Mouse (Mus musculus): ENCODE results near the gene Snd1.
"Not testable (repeated sequence)": the region's sequence is repeated elsewhere in the genome, so short reads cannot be mapped to it uniquely, and the experiment has no call there.

Snd1 gene

GRCm38 (mm10) chr6:28905301-28905700 is 430.4 kb downstream of the Snd1 start:
- in situ Hi-C loops (cut with MboI): no loop called here

DNA sequence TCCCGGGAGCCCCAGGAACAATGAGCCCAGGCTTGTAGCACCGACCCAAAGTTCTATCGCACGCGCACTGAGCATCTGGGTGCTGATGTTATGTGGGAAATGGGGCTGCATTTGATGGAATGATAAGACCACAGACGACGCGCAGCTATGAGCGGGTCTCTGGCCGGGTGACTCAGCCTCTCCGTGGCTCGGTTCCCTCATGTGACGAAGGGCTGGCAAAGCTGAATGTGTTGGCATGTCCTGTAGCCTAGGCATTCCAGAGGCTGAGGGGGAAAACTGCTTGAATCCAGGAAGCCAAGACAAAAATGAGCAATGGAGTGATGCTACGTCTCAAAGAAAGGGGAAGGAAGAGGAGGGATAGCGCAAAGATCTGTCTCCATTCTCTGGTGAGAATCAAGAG is 434.9 kb downstream of the Snd1 start:
- in situ Hi-C loops (cut with MboI): no loop called here

DNA sequence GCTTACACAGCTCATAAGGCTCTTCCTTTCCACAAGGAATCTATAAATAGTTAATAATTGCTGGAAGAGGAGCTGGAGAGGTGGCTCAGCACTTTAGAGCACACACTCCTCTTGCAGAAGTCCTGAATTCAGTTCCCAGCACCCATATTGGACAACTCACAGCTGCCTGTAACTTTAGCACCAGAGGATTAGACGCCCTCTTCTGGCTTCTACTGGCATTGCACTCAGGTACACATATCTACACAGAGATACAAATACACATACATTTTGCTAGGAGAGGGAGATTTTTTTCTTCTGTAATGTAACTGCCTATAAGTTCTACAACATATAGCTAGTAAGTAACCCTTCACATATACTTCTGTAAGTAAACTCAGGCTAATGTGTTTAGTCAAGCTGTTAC is 440.0 kb downstream of the Snd1 start:
- in situ Hi-C loops (cut with MboI): no loop called here

DNA sequence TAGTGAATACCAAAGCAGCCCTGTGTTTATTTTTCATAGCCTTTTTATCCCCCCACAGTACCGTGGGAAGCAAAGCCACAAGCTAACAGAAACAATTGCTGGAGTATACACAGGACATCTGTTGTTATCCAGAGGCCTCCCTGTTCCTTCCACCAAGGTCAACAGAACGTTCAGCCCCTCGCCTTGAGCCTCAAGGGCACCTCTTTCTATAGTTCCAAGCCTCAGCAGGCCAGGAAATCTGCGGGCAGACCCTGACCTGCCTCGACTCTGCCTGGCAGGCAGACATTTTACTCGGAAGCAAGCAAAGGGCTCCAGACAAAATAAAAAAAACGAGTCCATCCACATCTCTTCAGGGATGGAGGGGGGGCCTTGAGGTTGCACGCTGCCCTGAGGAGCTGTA is 441.7 kb downstream of the Snd1 start:
- in situ Hi-C loops (cut with MboI): no loop called here

DNA sequence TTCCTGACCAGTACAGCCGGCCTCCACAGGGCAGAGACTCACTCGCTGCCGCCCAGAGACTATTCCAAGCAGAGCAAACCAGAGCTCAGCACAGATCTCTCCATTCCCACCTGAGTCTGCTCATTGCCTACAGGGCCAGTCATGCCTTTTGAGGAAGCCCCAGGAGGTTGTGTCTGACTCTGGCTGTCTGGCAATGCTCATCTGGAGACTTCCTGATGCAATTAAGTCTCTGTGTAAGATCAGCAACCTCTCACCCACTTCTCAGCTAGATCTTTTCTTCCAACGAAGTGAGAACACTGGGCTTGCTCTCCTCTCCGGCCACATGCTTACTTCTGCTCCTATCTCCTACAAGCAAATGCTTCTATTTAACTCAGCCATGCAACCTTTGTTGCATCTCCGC is 444.4 kb downstream of the Snd1 start:
- in situ Hi-C loops (cut with MboI): no loop called here

GRCm38 (mm10) chr6:28922371-28922770 is 447.4 kb downstream of the Snd1 start:
- in situ Hi-C loops (cut with MboI): no loop called here

DNA sequence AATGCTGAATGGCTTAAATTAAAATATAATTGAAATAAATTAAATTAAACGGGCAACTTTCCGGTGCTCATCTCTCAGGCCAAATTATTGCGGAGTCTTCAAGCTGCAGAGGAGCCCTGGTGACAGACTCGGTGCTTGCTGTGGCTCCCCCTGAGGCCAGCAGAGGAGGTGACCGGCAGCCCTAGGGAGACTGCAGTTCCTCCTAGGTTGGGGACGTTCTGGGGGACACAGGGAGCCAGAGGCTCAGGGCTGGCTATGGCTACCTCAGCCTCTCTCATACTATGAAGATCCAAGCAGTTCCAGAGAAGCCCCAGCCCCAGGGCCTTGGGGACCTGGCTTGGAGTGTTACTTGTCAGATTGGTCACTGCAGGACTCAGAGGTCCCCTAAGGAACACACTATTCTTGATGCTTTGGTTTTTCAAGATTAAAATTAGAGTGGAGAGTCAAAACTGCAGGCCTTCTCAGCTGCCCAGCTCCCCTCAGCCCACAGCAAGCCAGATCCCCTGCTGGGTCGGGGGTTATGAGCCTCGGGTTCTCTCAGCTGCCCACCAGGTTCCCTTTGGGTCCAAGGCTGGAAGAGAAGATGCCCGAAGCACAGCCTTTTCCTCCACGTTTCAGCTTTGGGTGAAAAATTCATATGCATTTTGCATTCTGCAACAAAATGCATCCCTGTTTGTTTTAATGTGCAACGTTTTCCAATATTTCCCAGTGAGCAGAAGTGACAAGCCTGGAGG is 448.3 kb downstream of the Snd1 start:
- in situ Hi-C loops (cut with MboI): no loop called here

DNA sequence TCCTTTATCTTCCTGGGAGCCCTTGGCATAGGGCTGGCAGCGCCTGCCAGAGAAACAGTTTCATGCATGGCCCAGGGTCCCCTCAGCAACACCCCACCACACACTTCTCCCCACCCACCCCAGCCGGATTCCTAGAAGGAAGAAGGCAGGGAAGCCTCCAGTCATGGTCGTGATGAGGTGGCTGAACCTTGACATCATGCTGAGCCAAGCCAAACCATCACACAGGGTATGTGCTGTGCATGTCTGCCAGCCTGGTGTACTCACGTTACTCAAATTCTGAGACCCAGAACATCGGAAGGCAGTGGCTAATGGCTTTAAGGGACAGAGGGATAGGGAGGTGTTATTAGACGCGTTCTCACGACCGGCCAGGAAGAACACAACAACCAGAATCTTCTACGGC is 448.9 kb downstream of the Snd1 start:
- in situ Hi-C loops (cut with MboI): no loop called here

GRCm38 (mm10) chr6:28927987-28928386 is 453.0 kb downstream of the Snd1 start:
- in situ Hi-C loops (cut with MboI): not testable (repeated sequence)

DNA sequence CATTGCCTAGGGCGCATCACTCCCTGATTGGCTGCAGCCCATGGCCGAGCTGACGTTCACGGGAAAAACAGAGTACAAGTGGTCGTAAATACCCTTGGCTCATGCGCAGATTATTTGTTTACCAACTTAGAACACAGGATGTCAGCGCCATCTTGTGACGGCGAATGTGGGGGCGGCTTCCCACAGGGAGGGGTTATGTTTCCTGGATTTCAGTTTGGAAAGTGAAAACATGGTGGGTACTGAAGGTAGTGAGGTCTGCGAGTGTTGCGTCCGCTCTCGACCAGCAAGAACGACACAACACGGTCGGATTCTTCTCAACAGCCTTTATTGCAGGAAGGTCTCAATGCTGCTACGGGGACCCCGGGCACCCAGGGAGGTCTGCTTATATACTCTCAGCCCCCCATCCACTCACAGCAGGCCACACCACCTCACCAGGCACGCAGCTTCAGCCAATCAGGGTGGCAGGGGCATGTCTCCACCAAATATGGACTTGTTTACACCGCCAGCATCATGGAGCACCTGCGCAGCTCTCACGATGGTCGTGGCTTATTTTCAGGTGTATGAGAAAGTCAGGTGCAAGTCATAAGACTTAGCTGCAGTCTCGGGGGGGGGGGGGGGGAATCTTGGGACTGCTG is 454.3 kb downstream of the Snd1 start:
- in situ Hi-C loops (cut with MboI): not testable (repeated sequence)

DNA sequence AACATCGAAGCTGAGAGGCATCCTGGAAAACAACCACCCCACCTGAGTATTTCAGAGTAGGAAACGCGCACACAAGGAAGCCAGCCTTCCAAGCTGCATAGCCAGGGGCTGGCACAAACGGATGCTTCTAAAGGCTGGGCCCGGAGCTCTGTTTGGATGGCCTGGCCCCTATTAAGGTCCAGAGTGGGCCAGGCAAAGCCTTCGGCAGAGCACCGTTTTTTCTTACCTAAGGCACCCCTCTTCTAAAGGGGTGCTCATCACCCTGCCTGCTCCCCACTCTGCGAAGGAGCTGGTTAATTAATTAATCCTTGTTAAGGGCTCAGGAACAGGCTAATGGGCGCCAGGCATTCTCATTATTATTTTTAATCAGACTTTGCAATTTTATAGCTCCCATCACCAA is 456.3 kb downstream of the Snd1 start:
- in situ Hi-C loops (cut with MboI): no loop called here

GRCm38 (mm10) chr6:28931636-28932327 is 456.8 kb downstream of the Snd1 start:
- in situ Hi-C loops (cut with MboI): no loop called here

DNA sequence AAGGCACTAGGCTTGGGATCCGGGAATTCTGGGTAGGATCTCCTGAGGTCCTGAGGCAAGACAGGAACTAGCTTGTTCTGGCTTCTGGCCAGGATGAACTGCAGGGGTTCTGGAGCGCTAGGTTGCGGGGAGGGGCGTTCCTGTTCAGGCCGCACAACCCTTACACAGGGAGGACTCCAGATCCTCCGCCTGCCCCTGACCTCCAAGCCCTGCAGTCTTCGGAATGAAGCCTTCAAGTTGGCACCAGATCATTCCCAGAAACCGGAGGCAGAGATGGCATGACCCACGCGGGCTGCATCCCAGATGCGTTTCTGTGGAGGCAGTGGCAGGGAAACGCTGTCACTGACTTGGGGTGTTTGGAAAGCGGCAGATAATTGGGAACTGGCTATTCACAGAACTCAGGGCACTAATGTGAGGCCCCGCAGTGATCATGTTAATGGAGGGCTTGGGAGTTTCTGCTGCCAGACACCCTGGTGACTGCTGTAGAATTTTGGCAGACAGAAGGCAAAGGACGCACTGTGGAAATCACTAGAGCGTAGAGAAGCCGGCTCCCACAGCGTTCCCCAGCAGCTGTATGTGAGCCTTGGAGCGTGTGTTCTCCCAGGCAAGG is 457.5 kb downstream of the Snd1 start:
- in situ Hi-C loops (cut with MboI): no loop called here

DNA sequence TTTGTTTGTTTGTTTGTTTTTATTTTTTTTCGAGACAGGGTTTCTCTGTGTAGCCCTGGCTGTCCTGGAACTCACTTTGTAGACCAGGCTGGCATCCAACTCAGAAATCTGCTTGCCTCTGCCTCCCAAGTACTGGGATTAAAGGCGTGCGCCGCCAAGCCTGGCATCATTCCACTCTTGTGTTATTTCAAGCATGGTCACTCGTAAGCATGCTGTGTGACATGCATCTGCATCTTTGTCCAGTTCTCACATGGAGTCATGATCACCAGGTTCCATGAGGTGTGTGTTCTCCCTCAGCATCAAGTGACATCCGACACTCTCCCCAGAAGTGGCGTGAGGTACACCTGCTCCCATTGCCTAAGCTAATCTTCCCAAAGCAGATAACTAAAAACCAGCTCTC is 460.8 kb downstream of the Snd1 start:
- in situ Hi-C loops (cut with MboI): no loop called here

- in situ Hi-C loops (cut with MboI): no loop called here
Measured at GRCm38 (mm10) chr6:28947254-28947653, 472.3 kb downstream of the Snd1 start.

DNA sequence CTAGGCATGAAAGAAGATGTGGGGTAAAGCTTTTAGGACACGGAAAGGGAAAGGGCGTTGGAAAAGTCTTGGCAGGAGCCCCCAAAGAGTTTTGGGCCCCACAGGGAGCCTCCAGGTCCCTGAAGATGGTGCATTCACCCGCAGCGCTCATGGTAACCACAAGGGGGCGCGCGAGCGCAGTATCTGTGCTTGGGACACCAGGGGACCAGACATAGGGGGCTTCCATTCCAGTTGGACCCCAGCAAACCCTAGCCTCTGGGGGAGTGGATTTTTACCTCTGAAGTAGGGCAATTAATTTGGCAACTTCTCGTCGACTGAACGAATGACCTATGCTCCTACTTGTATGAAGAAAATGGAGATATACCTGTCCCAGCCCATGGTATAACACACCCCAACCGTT is 474.3 kb downstream of the Snd1 start:
- in situ Hi-C loops (cut with MboI): no loop called here

DNA sequence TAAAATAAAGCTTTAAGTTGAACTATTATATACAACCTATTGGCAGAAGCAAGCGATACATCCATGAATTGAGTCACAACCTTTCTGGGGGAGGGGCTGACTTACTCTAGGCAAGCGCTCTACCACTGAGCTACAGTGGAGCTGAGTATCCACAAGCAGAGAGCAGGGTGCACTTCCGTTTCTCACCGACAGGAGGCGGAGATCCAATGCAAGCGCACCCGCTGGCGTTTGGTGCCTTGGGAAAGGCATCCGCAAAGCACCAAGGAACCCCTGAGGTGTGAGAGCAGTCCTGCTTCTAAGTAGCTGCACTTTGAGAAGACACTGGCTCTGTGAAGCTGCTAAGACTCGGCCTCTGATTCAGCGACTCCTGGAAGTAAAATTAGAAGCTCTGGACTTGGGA is 480.6 kb downstream of the Snd1 start:
- in situ Hi-C loops (cut with MboI): no loop called here

- in situ Hi-C loops (cut with MboI): no loop called here
Measured at GRCm38 (mm10) chr6:28957486-28957885, 482.5 kb downstream of the Snd1 start.

GRCm38 (mm10) chr6:28963178-28963577 is 488.2 kb downstream of the Snd1 start:
- in situ Hi-C loops (cut with MboI): no loop called here

DNA sequence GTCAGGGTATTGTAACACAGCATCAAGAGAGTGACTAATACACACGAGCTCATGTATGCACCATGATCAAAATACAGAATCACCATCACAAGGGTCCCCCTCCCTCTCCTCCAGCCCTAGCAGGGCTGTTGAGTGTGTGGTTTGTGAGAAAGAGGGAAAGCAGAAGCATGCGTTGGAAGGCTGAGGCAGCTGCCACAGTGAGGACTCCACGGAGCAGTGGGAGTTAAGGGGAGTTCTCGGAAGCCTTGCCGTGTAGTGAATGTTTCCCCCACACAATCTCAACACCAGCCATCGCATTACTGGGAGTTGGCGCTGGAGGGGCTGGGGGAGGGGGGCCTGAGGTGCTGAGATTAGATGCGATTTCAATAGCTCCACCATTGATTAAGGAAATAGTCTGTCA is 490.3 kb downstream of the Snd1 start:
- in situ Hi-C loops (cut with MboI): no loop called here

DNA sequence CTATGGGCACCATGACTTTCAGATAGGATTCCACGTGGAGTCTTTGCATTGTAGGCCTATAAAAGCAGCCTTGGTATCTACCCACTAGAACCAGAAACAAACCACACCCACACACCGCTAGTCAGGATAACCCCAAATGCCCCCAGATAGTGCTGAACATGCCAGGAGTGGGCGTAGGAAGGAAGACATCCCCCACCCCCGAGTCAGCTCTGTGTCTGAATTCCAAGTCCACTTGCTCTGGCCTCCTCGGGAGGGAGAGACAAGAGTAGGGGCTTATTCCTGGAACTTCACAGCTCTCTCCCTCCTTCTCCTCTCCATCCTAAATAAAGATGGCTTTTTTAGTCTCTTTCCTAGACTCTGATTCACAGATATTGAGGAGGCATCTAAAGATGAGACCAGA is 494.7 kb downstream of the Snd1 start:
- in situ Hi-C loops (cut with MboI): no loop called here

DNA sequence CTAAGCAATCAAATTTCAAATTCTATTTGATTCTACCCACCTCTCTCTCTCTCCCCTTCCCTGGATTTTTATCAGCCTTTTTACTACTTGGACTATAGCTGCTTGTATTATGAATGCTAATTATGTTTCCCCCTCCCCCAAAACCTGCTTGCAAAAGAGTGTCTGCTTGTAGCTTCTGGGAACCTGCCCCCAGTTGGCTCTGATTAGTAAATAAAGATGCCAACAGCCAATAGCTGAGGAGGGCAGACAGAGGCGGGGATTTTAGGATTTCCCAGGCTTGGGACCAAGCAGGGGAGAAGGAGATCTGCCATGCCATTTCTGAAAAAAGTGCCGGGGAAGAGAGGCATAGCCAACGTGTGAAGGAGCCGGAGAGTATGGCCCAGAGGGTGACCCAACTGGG is 495.8 kb downstream of the Snd1 start:
- in situ Hi-C loops (cut with MboI): no loop called here

- in situ Hi-C loops (cut with MboI): no loop called here
Measured at GRCm38 (mm10) chr6:28974498-28974897, 499.6 kb downstream of the Snd1 start.
